Mouse (Mus musculus) heart, adult 11 months (tissue): ENCODE measurements around the gene Fads1.

Experiments
- DNase-seq: peaks from one replicate; pipeline ENCODE4 v3.0.0; 2022

Fads1 gene

DNA sequence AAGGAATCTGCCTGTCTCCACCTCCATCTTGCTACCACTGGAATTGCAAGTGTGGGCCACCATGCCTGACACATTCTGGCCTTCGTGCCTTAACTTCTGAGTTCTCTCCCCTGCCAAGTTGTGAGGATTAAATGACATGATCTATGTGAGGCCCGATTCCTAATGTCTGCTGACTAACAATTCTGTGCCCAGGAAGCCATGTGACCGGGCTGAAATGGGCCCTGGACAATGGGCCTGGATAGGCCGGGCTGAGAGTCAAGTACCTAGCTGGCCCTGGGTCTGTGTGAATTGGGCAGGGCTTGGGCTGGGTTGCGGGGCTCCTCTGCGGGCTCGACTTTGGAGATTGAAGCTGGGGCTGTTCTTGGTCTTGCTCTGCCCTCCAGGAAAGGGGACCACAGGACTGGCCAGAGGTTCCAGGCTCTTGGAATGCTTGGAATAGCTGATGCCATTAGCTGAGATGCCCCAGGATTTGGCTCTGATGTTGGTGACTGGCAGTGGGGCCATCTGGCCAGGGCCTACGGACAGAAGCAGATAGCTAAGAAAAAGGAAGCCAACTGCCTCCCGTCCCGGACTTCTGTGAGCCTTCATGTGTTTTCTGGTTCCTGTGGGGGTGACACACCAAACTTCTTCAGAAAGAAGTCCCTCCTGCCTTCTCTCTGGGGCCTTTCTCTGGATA, 31.2 kb downstream of the Fads1 start:
- DNase-seq: peak; percentile 98

- no peak for DNase-seq
Observed at GRCm38 (mm10) chr19:10216101-10216500, 33.4 kb downstream of the Fads1 start.

DNA sequence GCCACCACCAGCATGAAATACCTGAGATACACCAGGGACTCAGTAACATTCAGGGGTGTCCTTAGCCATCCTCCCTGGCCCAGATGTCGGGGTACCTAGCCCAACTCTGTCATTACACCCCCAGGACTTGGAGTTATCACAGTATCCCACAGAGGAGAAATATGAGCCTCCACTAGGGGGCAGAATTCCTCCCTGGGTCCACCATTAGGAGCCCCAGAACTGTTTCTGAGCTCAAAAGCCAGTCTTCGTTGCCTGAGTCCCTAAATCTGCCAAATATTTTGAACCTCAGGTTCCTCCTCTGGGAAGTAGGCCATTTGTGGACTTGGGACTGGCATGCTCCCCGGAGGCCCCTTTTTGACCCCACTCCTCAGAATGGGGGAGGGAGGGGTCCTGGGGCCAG, 36.4 kb downstream of the Fads1 start:
- DNase-seq: no peak

DNA sequence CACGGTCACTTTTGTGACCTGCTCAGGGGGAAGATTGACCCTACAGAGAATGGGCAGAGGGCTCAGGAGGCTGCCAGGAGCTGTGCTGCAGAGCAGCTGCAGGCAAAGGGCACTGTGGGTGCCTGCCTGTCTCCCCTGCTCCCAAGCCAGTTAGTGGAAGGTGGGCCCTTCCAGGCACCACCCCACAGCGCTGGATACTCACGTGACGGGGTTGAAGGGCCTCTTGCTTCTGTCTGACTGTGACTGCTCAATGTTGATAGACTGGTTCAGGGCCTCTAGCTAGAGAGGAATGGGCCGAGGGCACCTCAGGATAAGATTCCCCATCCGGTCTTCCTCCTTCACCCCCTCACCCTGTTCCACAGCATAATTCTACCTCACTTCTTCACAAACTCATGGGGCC, 36.9 kb downstream of the Fads1 start:
- DNase-seq: no peak

DNA sequence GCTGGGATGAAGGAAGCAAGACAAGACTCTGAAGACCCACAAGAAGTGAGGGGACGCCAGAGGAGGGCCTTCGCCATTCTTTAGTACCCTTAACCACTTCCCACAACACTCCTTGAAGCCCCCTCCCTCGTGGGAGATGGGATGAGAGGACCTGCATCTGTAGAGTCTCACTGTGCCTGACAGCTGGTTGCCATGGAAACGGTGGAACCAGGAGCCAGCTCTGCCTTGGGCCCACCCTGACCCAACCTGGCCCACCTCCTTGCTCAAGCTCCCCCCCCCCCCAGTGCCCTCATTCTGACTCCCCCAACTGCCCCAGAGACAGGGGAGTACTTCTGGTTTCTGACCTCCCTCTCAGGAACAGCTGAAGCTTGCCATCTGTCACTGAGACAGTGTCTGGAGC, 38.9 kb downstream of the Fads1 start:
- DNase-seq: no peak

DNA sequence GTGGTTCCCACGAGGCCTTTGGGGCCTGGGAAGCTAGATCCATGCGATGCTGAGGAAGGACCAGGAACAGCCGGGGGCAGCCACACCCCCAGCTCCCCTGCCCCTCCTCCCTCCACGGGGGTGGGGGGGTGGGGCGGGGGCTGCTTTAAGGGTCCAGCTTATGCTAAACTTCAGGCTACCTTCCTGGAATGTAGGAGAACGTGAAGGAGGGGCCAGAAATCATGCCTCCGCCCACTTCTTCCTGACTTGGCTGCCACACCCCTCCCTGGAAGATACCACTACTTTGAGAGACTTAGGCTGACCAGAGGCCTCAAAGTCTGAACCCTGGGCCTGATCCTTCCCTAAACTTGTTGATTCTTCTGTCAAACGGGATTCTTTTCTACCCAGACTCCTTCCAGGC, 40.0 kb downstream of the Fads1 start:
- no peak for DNase-seq

- no peak for DNase-seq
Observed at GRCm38 (mm10) chr19:10223561-10223960, 40.9 kb downstream of the Fads1 start.

- no peak for DNase-seq
Observed at GRCm38 (mm10) chr19:10224637-10225453, 42.2 kb downstream of the Fads1 start.

GRCm38 (mm10) chr19:10225767-10226166, 43.1 kb downstream of the Fads1 start:
- DNase-seq: no peak

GRCm38 (mm10) chr19:10231016-10231415, 48.3 kb downstream of the Fads1 start:
- no peak for DNase-seq

DNA sequence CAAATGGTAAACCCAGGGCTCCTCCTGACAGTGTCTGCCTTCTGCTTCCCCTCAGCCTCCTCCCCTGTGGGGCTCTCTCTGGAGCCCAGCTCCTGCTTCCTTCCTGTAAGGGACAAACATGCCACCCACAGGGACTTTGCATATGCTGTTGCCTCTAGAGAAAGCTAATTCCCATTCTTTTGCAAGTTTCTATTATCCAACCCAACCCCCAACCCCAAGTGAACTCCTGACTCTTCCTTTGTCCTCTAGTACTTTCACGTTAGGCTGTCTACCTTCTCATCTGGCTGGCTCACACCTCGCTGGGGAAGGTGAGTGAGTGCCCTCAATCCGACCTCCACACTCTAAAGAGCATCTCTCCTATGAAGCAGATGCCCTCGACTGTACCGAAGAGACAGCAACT, 49.2 kb downstream of the Fads1 start:
- DNase-seq: no peak

- DNase-seq: no peak
Observed at GRCm38 (mm10) chr19:10232327-10233017, 49.8 kb downstream of the Fads1 start.

GRCm38 (mm10) chr19:10235784-10236565, 53.3 kb downstream of the Fads1 start:
- DNase-seq: no peak

- DNase-seq: no peak
Observed at GRCm38 (mm10) chr19:10238477-10238876, 55.8 kb downstream of the Fads1 start.

GRCm38 (mm10) chr19:10239419-10239818, 56.7 kb downstream of the Fads1 start:
- no peak for DNase-seq

DNA sequence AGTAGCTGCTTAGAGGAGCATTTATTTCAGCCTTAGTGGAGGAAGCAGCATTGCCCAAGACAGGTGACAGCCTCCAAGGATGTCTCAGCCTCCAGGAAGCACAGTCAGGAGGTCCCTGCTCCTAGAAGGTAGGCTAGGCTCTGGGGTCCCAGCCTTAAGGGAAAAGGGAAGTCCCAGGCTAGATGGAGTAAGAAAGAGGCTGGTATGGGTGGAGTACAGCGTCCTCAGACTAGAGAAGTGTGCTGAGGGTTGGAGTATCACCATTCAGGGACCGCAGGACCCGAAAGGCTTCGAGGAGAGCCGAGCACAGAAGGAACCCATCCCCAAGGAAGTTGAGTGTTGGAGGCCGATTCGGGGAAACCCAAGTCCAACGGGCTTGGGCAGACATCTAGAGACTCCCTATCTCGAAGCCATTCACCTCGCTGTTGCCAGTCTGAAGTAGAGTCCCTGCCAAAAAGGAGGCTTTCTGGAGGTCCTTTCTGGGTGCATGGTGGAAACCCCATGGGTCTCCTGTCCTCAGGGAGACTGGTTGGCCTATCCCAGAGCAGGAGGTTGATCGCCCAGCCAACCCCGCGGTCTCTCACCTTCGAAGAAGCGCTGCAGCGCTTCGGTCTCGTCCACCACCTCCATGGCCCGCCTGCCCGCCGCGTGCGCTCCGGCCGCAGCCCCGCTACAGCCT, 57.4 kb downstream of the Fads1 start:
- DNase-seq: no peak

GRCm38 (mm10) chr19:10240654-10241305, 58.1 kb downstream of the Fads1 start, which contains the start of gene Myrf:
Myrf (minus strand) TSS chr19:10240748.
- peak; percentile 97 for DNase-seq

DNA sequence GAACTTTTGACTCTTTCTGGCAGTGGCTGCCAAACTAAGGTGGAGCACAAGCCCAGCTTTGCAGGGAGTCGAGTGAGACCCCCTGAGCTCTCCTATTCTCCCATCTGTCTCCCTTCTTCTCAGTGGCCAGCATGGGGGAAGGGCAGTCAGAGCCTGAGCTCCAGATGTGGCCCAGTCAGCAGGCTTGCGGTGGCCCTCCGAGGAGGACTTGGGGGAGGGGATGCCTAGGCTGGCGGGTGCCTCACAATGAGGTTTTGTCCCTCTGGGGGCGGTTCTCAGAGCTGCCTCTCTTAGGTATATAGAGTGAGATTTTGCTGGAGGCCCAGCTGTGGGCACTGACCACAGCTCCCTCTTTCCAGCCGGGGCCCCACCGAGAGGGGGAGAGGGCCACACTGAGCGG, 60.2 kb downstream of the Fads1 start:
- DNase-seq: no peak

GRCm38 (mm10) chr19:10244183-10244582, 61.5 kb downstream of the Fads1 start:
- DNase-seq: no peak
